ENCODE assay signal across 19 mouse cellular contexts in the genomic region with DNA sequence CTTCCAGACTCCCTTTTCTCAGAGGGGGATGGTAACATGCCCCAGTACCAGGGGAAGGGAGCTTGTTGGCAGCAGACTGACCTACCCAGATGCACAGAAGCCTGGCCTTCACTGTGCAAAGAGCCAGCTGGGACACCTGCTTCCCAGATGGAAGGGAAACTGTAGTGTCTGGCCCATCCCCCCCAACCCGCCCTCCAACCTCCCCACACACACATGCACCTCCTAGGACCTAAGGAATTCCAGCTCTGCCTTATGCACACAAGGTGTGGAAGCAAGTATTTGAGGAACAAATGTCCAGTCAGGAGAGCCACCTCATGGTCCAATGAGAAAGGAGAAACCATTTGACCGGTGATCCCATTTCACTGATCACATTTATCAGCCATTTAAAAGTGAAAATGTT. TPM values are rescaled to one million over a fixed set of nuclear protein-coding genes. Genes with fewer than 3 reads are reported as not detected.
DNase-seq lines count a peak whose midpoint lies in the region; ATAC-seq lines count a peak whose summit lies in the region.
"Had no signal": no experiment of that assay in that cellular context is flagged by ENCODE, and none has a peak within 500 bp of the region (broad histone marks: within the 10 kb centered on the region; RNA-seq: fewer than 3 reads in every experiment).

No protein-coding gene starts in this region.

- 71% methylated on average over 2 of the region's 2 CpGs for WGBS in lung, embryonic 16.5 days
- 84% methylated on average over 2 of the region's 2 CpGs for WGBS in limb, embryonic 10.5 days
- WGBS in stomach, embryonic 16.5 days, result 58% methylated on average over 2 of the region's 2 CpGs

- no peaks in the 10 kb centered on the region for H3K9me3 ChIP-seq in lung, embryonic 16.5 days (ENCODE audit: control insufficient read depth, low read length)
- no peaks in the 10 kb centered on the region for H3K9me3 ChIP-seq in limb, embryonic 10.5 days (replicated peaks)
- no peaks in the 10 kb centered on the region for H3K9me3 ChIP-seq in stomach, embryonic 16.5 days (replicated peaks; ENCODE audit: control insufficient read depth, low read length)
- H3K9me3 ChIP-seq: embryonic facial prominence, embryonic 13.5 days; forebrain, embryonic 15.5 days; heart, embryonic 15.5 days; midbrain, embryonic 10.5 days had no signal

- peaks cover 18% of the 10 kb centered on the region for H3K4me1 ChIP-seq in lung, embryonic 16.5 days (replicated peaks; ENCODE audit: control insufficient read depth, insufficient read depth, low read length)
- H3K4me1 ChIP-seq in limb, embryonic 10.5 days, result peaks cover 23% of the 10 kb centered on the region
- H3K4me1 ChIP-seq in stomach, embryonic 16.5 days (ENCODE audit: control insufficient read depth, insufficient read depth, low read length), result peaks cover 18% of the 10 kb centered on the region

- H3K27ac ChIP-seq in lung, embryonic 16.5 days (ENCODE audit: low read length), result peak overlapping the region; percentile 87
- no peak overlapping the region for H3K27ac ChIP-seq in limb, embryonic 10.5 days
- H3K27ac ChIP-seq in stomach, embryonic 16.5 days (ENCODE audit: low read length), result peak overlapping the region; percentile 79; the same call in 1 of the 2 replicates
- H3K27ac ChIP-seq: forebrain, embryonic 15.5 days had no signal

- H3K4me2 ChIP-seq in lung, embryonic 16.5 days (ENCODE audit: low read depth, low read length), result no peak overlapping the region
- H3K4me2 ChIP-seq in stomach, embryonic 16.5 days (ENCODE audit: low read depth, low read length), result no peak overlapping the region

- ATAC-seq in lung, embryonic 16.5 days (ENCODE audit: low read depth), result peak; percentile 24
- ATAC-seq in stomach, embryonic 16.5 days (ENCODE audit: insufficient read depth, low FRiP score), result peak; percentile 11; the same call in 1 of the 2 replicates
- ATAC-seq: hindbrain, embryonic 16.5 days; liver, postnatal 0 days had no signal

- no peak for DNase-seq in lung, postnatal 14 days
- peak; percentile 34 for DNase-seq in embryo, embryonic 9.5 days (ENCODE audit: extremely low spot score)
- DNase-seq in limb, embryonic 10.5 days (ENCODE audit: low spot score), result peak; percentile 68
- DNase-seq in cerebellum, postnatal 4 days (ENCODE audit: low spot score in 2 of 2), result no peak
- DNase-seq in spleen, postnatal 36 days (ENCODE audit: low spot score in 2 of 2), result no peak
- no peak for DNase-seq in c-Kit-positive CD71-positive TER-119-positive erythroid progenitor cells, embryonic 14.5 days (ENCODE audit: low spot score)
- DNase-seq: cerebellum, adult 8-10 months; gastrocnemius, postnatal 36 days; kidney, adult 9 months; liver, postnatal 0 days; right cerebral cortex, postnatal 14 days; thymus, postnatal 4 days had no signal

- H3K9ac ChIP-seq in lung, embryonic 16.5 days (ENCODE audit: low read length), result no peak overlapping the region
- H3K9ac ChIP-seq in stomach, embryonic 16.5 days (ENCODE audit: low read length), result no peak overlapping the region
- H3K9ac ChIP-seq: forebrain, embryonic 15.5 days; liver, postnatal 0 days had no signal

- H3K4me3 ChIP-seq in lung, embryonic 16.5 days (ENCODE audit: low read length), result no peak overlapping the region
- 0 out of 2 replicates have a peak overlapping the region, but pooled peaks have one; percentile 83 for H3K4me3 ChIP-seq in limb, embryonic 10.5 days
- H3K4me3 ChIP-seq in stomach, embryonic 16.5 days (replicated peaks; ENCODE audit: low read length), result no peak overlapping the region

- H3K27me3 ChIP-seq in lung, embryonic 16.5 days (ENCODE audit: control insufficient read depth, insufficient read depth, low read depth, low read length), result no peaks in the 10 kb centered on the region
- no peaks in the 10 kb centered on the region for H3K27me3 ChIP-seq in limb, embryonic 10.5 days (ENCODE audit: low read depth, poor library complexity, severe bottlenecking)
- no peaks in the 10 kb centered on the region for H3K27me3 ChIP-seq in stomach, embryonic 16.5 days (ENCODE audit: control insufficient read depth, insufficient read depth, low read length)
- H3K27me3 ChIP-seq: embryonic facial prominence, embryonic 13.5 days; forebrain, embryonic 15.5 days; heart, embryonic 15.5 days had no signal

- no peaks in the 10 kb centered on the region; the same call in 1 of the 2 replicates for H3K36me3 ChIP-seq in lung, embryonic 16.5 days (ENCODE audit: control insufficient read depth, insufficient read depth, low read length)
- H3K36me3 ChIP-seq in limb, embryonic 10.5 days, result peaks cover 3% of the 10 kb centered on the region; the same call in 1 of the 2 replicates
- H3K36me3 ChIP-seq in stomach, embryonic 16.5 days (ENCODE audit: control insufficient read depth, insufficient read depth, low read length), result no peaks in the 10 kb centered on the region
- H3K36me3 ChIP-seq: forebrain, embryonic 15.5 days; heart, embryonic 15.5 days had no signal

RNA-seq across cellular contexts. Expression of gene Wtip, which starts 1.3 kb away (rescaled TPM):
- polyA plus RNA-seq in lung, embryonic 16.5 days (2015; fragmentation: Nextera tagmentation; extraction: Ambion mirVana), result 6.5 and 7.2 TPM in 2 replicates
- polyA plus RNA-seq in limb, embryonic 10.5 days (2016; fragmentation: Nextera tagmentation; extraction: Ambion mirVana), result 6.3 and 7.2 TPM in 2 replicates
- 4.2 and 4.3 TPM in 2 replicates for polyA plus RNA-seq in stomach, embryonic 16.5 days (2015; fragmentation: Nextera tagmentation; extraction: Ambion mirVana)

RNA-seq across cellular contexts. Expression of gene Uba2, which starts 35.1 kb away (rescaled TPM):
- polyA plus RNA-seq in lung, embryonic 16.5 days (2015; fragmentation: Nextera tagmentation; extraction: Ambion mirVana), result 192 and 203 TPM in 2 replicates
- polyA plus RNA-seq in limb, embryonic 10.5 days (2016; fragmentation: Nextera tagmentation; extraction: Ambion mirVana), result 297 and 310 TPM in 2 replicates
- polyA plus RNA-seq in stomach, embryonic 16.5 days (2015; fragmentation: Nextera tagmentation; extraction: Ambion mirVana), result 161 and 165 TPM in 2 replicates

RNA-seq across cellular contexts. Expression of gene Scgb1b30, which starts 39.1 kb away (rescaled TPM):
- polyA plus RNA-seq in lung, embryonic 16.5 days (2015; fragmentation: Nextera tagmentation; extraction: Ambion mirVana), result not detected in 2 replicates
- polyA plus RNA-seq in limb, embryonic 10.5 days (2016; fragmentation: Nextera tagmentation; extraction: Ambion mirVana), result not detected in 2 replicates
- polyA plus RNA-seq in stomach, embryonic 16.5 days (2015; fragmentation: Nextera tagmentation; extraction: Ambion mirVana), result not detected in 2 replicates
- polyA plus RNA-seq: embryonic facial prominence, embryonic 13.5 days; forebrain, embryonic 15.5 days; heart, embryonic 15.5 days; hindbrain, embryonic 16.5 days; liver, postnatal 0 days; midbrain, embryonic 10.5 days had no signal

Comparison
In these comparisons a context has a peak if more than half of its experiments do, and no peak if none do; other contexts are left out.
1. DNase-seq: peak in embryo, embryonic 9.5 days (single experiment) and limb, embryonic 10.5 days (single experiment); none in lung, postnatal 14 days (single experiment), cerebellum, postnatal 4 days (0 of 2), spleen, postnatal 36 days (0 of 2) and c-Kit-positive CD71-positive TER-119-positive erythroid progenitor cells, embryonic 14.5 days (single experiment).